Mouse (Mus musculus): ENCODE data around the gene Mrps18a. TPM values are rescaled to one million over a fixed set of nuclear protein-coding genes. Genes with fewer than 3 reads are reported as not detected.
A peak's percentile ranks its signal among the peaks of the same experiment; 100 is the strongest.

Gene Mrps18a
- polyA plus RNA-seq, 1 experiment from 2014 or later = 171 TPM

DNA sequence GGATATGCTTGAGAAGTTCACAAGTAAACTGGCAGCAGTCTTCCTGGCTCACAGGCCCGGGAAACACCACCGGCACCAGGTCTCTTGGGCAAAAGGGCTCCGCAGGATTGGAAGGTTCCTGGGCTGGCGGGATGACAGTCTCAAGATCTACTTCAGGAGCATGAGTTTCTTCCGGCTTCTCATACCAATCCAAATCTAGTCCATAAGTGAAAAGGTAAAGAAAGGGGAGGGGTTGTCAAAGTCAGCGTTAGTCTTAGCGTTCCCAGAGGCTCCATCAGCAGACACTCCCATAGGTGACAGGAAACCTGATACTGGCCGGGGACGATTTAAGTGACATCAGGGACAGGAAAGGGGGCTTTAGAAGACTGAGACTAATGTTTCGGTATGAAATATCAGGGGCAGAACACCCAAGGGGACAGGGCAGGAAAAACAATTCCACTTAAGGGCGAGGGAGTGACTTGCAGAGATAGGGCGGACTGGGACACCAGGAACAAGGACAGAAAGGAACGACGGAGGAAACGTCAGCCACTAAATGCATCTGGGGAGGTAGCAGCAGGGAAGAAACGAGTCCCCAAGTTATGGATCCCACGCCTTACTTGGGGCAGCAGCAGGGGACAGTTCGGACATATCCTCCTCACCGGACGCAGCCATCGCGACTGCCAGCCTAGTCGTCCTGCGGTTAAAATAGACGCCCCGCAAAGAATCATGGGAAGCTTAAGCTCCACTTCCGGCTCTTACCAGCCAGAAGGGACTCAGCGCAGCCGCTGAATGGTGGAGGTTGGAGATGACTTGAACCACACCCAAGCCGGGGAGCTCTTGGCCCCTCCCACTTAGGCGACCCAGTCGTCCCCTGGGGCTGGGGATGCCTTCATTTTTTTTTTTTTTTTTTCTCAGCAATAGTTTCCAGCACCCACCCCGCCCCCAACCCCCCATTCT lies 42.3 kb downstream of the Mrps18a start, which contains the start of gene Mad2l1bp:
TSS of gene Mad2l1bp (minus strand) at position 707 of the 936 bp plus-strand sequence.
- H3K9me3 ChIP-seq (replicated peaks; ENCODE audit: low read length) = no peaks in the 10 kb centered on the region
- H3K27me3 ChIP-seq (ENCODE audit: insufficient read depth, low read length) = no peaks in the 10 kb centered on the region
- peak within 1 kb of the TSS; percentile 65 for H3K9ac ChIP-seq (ENCODE audit: low read depth, low read length)
- peak; percentile 85 for ATAC-seq (replicated peaks; ENCODE audit: low FRiP score, low read depth)
- peak; percentile 98 for DNase-seq (ENCODE audit: low spot score)
- H3K27ac ChIP-seq = peak within 1 kb of the TSS; percentile 71
- H3K4me3 ChIP-seq (replicated peaks; ENCODE audit: low read depth, low read length) = peak within 1 kb of the TSS; percentile 56
- no peaks in the 10 kb centered on the region for H3K4me1 ChIP-seq (replicated peaks; ENCODE audit: insufficient read depth, low read length)
- H3K36me3 ChIP-seq (ENCODE audit: insufficient read depth, low read length) = peaks cover 6% of the 10 kb centered on the region; the same call in 1 of the 2 replicates
- no peak for TF ChIP-seq CTCF (IDR thresholded peaks at IDR 0.05; ENCODE audit: low read depth)
- 3% methylated on average over 33 of the region's 33 CpGs for WGBS
- H3K4me2 ChIP-seq (ENCODE audit: low read length) = peak within 1 kb of the TSS; percentile 83

- Histone ChIP-seq H3K4me3 (replicated peaks; ENCODE audit: low read depth, low read length) (no peak overlapping the region), H3K4me1 (replicated peaks; ENCODE audit: insufficient read depth, low read length) (no peaks in the 10 kb centered on the region), H3K9me3 (replicated peaks; ENCODE audit: low read length) (no peaks in the 10 kb centered on the region), H3K36me3 (ENCODE audit: insufficient read depth, low read length) (no peaks in the 10 kb centered on the region), H3K27ac (no peak overlapping the region), H3K27me3 (ENCODE audit: insufficient read depth, low read length) (no peaks in the 10 kb centered on the region), H3K9ac (ENCODE audit: low read depth, low read length) (no peak overlapping the region), H3K4me2 (ENCODE audit: low read length) (no peak overlapping the region)
- DNase-seq (ENCODE audit: low spot score) = no peak
- ATAC-seq (replicated peaks; ENCODE audit: low FRiP score, low read depth) = no peak
- no peak for TF ChIP-seq CTCF (IDR thresholded peaks at IDR 0.05; ENCODE audit: low read depth)
- 96% methylated on average over 3 of the region's 3 CpGs for WGBS
Observed at GRCm38 (mm10) chr17:46154336-46154735, 43.5 kb downstream of the Mrps18a start.

DNA sequence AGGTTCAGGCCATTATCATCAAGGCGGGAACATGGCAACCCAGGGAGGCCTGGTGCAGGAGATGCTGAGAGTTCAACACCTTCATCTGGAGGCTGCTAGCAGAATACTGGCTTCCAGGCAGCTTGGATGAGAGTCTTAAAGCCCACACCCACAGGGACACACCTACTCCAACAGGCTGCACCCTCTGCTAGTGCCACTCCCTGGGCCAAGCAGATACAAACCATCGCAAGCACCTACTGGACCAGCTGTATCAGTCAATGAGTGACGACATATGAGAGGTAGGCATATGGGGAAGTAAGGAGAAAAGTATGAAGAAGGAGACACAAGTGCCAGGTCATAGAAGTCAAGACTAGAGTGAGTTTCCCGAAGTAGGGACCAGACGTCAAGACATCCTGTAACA lies 45.9 kb downstream of the Mrps18a start:
- TF ChIP-seq CTCF (IDR thresholded peaks at IDR 0.05; ENCODE audit: low read depth) = no peak
- no peak for DNase-seq (ENCODE audit: low spot score)
- WGBS = 76% methylated on average over 5 of the region's 5 CpGs
- Histone ChIP-seq H3K27me3 (ENCODE audit: insufficient read depth, low read length) (no peaks in the 10 kb centered on the region), H3K27ac (no peak overlapping the region), H3K9me3 (replicated peaks; ENCODE audit: low read length) (no peaks in the 10 kb centered on the region), H3K9ac (ENCODE audit: low read depth, low read length) (no peak overlapping the region), H3K4me2 (ENCODE audit: low read length) (no peak overlapping the region), H3K4me3 (replicated peaks; ENCODE audit: low read depth, low read length) (no peak overlapping the region), H3K36me3 (ENCODE audit: insufficient read depth, low read length) (no peaks in the 10 kb centered on the region), H3K4me1 (replicated peaks; ENCODE audit: insufficient read depth, low read length) (peaks cover 1% of the 10 kb centered on the region; the same call in 1 of the 2 replicates)
- ATAC-seq (replicated peaks; ENCODE audit: low FRiP score, low read depth) = no peak

GRCm38 (mm10) chr17:46157131-46157530 lies 46.3 kb downstream of the Mrps18a start:
- no peak for DNase-seq (ENCODE audit: low spot score)

DNA sequence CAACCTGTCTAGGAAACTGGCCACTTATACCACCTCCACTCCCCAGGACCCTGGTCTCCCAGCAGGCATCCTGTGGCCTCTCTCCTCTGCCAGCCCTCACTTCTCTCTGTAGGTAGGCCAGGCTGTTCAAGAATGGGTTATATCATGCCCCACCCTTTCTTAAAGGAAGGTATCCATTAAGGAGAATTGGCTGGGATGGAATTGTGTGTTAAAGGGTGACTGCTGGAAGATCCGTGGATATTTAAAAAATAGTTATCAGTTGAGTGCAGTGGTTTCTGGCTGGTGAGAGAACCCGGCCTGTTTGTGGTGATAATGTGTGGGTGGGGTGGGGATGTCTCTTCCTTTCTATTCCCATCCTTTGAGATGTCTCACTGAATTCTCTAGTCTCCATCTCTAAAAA lies 48.5 kb downstream of the Mrps18a start:
- TF ChIP-seq CTCF (IDR thresholded peaks at IDR 0.05; ENCODE audit: low read depth) = no peak
- DNase-seq (ENCODE audit: low spot score) (no peak), ATAC-seq (replicated peaks; ENCODE audit: low FRiP score, low read depth) (no peak)
- peaks cover 9% of the 10 kb centered on the region; the same call in 1 of the 2 replicates for H3K4me1 ChIP-seq (replicated peaks; ENCODE audit: insufficient read depth, low read length)
- peak overlapping the region; percentile 71; the same call in 1 of the 2 replicates for H3K4me2 ChIP-seq (ENCODE audit: low read length)
- WGBS = 62% methylated on average over 2 of the region's 2 CpGs
- no peaks in the 10 kb centered on the region for H3K9me3 ChIP-seq (replicated peaks; ENCODE audit: low read length)
- peak overlapping the region; percentile 77 for H3K27ac ChIP-seq
- H3K4me3 ChIP-seq (replicated peaks; ENCODE audit: low read depth, low read length) = no peak overlapping the region
- H3K36me3 ChIP-seq (ENCODE audit: insufficient read depth, low read length) = peaks cover 4% of the 10 kb centered on the region; the same call in 1 of the 2 replicates
- no peaks in the 10 kb centered on the region for H3K27me3 ChIP-seq (ENCODE audit: insufficient read depth, low read length)
- no peak overlapping the region for H3K9ac ChIP-seq (ENCODE audit: low read depth, low read length)

More at GRCm38 (mm10) chr17:46157131-46157530, 46.3 kb downstream of the Mrps18a start:
- no peak overlapping the region for H3K9ac ChIP-seq (ENCODE audit: low read depth, low read length)
- no peak overlapping the region for H3K27ac ChIP-seq
- no peaks in the 10 kb centered on the region for H3K27me3 ChIP-seq (ENCODE audit: insufficient read depth, low read length)
- H3K4me2 ChIP-seq (ENCODE audit: low read length) = no peak overlapping the region
- peaks cover 6% of the 10 kb centered on the region; the same call in 1 of the 2 replicates for H3K4me1 ChIP-seq (replicated peaks; ENCODE audit: insufficient read depth, low read length)
- 68% methylated on average over 8 of the region's 8 CpGs for WGBS
- H3K9me3 ChIP-seq (replicated peaks; ENCODE audit: low read length) = no peaks in the 10 kb centered on the region
- no peak for ATAC-seq (replicated peaks; ENCODE audit: low FRiP score, low read depth)
- no peak for TF ChIP-seq CTCF (IDR thresholded peaks at IDR 0.05; ENCODE audit: low read depth)
- H3K36me3 ChIP-seq (ENCODE audit: insufficient read depth, low read length) = no peaks in the 10 kb centered on the region
- H3K4me3 ChIP-seq (replicated peaks; ENCODE audit: low read depth, low read length) = no peak overlapping the region

- WGBS = under 1% methylated on average over 16 of the region's 16 CpGs
- DNase-seq (ENCODE audit: low spot score) (peak; percentile 97), ATAC-seq (replicated peaks; ENCODE audit: low FRiP score, low read depth) (peak; percentile 68)
- Histone ChIP-seq H3K4me2 (ENCODE audit: low read length) (peak overlapping the region; percentile 71), H3K27ac (peak overlapping the region; percentile 77), H3K27me3 (ENCODE audit: insufficient read depth, low read length) (no peaks in the 10 kb centered on the region), H3K36me3 (ENCODE audit: insufficient read depth, low read length) (peaks cover 12% of the 10 kb centered on the region; the same call in 1 of the 2 replicates), H3K4me3 (replicated peaks; ENCODE audit: low read depth, low read length) (peak overlapping the region; percentile 70), H3K4me1 (replicated peaks; ENCODE audit: insufficient read depth, low read length) (peaks cover 9% of the 10 kb centered on the region; the same call in 1 of the 2 replicates), H3K9me3 (replicated peaks; ENCODE audit: low read length) (no peaks in the 10 kb centered on the region), H3K9ac (ENCODE audit: low read depth, low read length) (peak overlapping the region; percentile 56)
- TF ChIP-seq CTCF (IDR thresholded peaks at IDR 0.05; ENCODE audit: low read depth) = peak; percentile 63
Observed at GRCm38 (mm10) chr17:46160090-46160662, 49.4 kb downstream of the Mrps18a start.
